Mouse (Mus musculus) hindbrain, postnatal 0 days (tissue): ENCODE measurements at regions not wholly inside any gene's neighbourhood (a gene's known extent, or its start where the extent isn't known, plus 50 kb on each side); places are given as distances from the start of the nearest gene placed in this dataset.
A peak's percentile ranks its signal among the peaks of the same experiment; 100 is the strongest.

Source experiments
- ATAC-seq: fragments of 200-750 bp; cut with Nextera tagmentation; 2 replicates; pipeline ENCODE4 v1.8.0; 2017; ENCODE audit warnings: mild to moderate bottlenecking, moderate TSS enrichment, moderate library complexity
- DNase-seq: peaks from one replicate; pipeline ENCODE4 v3.0.0-alpha.2; 2015; ENCODE audit warnings: low spot score
- H3K27ac ChIP-seq: fragments of 300-500 bp; sonication (generic); 2 replicates; pipeline ENCODE4 v1.5.1; 2014; ENCODE audit warnings: mild to moderate bottlenecking
- H3K27me3 ChIP-seq: fragments of 300-500 bp; sonication (generic); 2 replicates; pipeline ENCODE4 v1.6.1; 2014; ENCODE audit warnings: low read length, mixed read lengths; ENCODE audit not compliant: insufficient read depth
- H3K36me3 ChIP-seq: fragments of 300-500 bp; sonication (generic); 2 replicates; pipeline ENCODE4 v1.6.1; 2014; ENCODE audit warnings: low read length, mixed read lengths; ENCODE audit not compliant: insufficient read depth
- H3K4me1 ChIP-seq: fragments of 300-500 bp; sonication (generic); 2 replicates; pipeline ENCODE4 v1.6.1; 2014; ENCODE audit warnings: antibody characterized with exemption, low read length, mixed read lengths; ENCODE audit not compliant: insufficient read depth
- H3K4me2 ChIP-seq: fragments of 300-500 bp; sonication (generic); 2 replicates; pipeline ENCODE4 v1.6.1; 2014; ENCODE audit warnings: low read depth, mild to moderate bottlenecking, low read length, moderate library complexity, mixed read lengths
- H3K4me3 ChIP-seq: fragments of 300-500 bp; sonication (generic); 2 replicates; pipeline ENCODE4 v1.5.1; 2014; ENCODE audit warnings: low read length
- H3K9ac ChIP-seq: fragments of 300-500 bp; sonication (generic); replicated peaks from 2 replicates; pipeline ENCODE4 v1.6.1; 2014; ENCODE audit warnings: mild to moderate bottlenecking, low read length, moderate library complexity, mixed read lengths
- H3K9me3 ChIP-seq: fragments of 300-500 bp; sonication (generic); 2 replicates; pipeline ENCODE4 v1.6.1; 2016; ENCODE audit warnings: low read length, mixed read lengths
- CTCF ChIP-seq: IDR thresholded peaks from 2 replicates; pipeline ENCODE4 v1.5.1; 2016; ENCODE audit warnings: antibody characterized with exemption, control low read depth, low read depth
- WGBS: fragments of 180-500 bp; shearing (Covaris S2); extraction: QIAGEN DNeasy Blood & Tissue Kit; methylation state at CpG from one replicate; pipeline ENCODE4 v1.1.7; 2014; 5-methylcytosine and 5-hydroxymethylcytosine counted together

GRCm38 (mm10) chr9:24974021-24974741 lies 115.0 kb upstream of the Gm10181 start:
- peak overlapping the region; percentile 49 for H3K4me2 ChIP-seq
- no peak overlapping the region; the same call in 1 of the 2 replicates for H3K9ac ChIP-seq
- 5% methylated on average over 19 of the region's 19 CpGs for WGBS
- H3K9me3 ChIP-seq, result no peaks in the 10 kb centered on the region
- no peak overlapping the region for H3K27ac ChIP-seq
- no peak for TF ChIP-seq CTCF
- ATAC-seq, result peak; percentile 54; the same call in 1 of the 2 replicates
- no peak overlapping the region for H3K4me3 ChIP-seq
- DNase-seq, result peak; percentile 59
- H3K27me3 ChIP-seq, result no peaks in the 10 kb centered on the region
- H3K36me3 ChIP-seq, result no peaks in the 10 kb centered on the region
- peaks cover 5% of the 10 kb centered on the region; the same call in 1 of the 2 replicates for H3K4me1 ChIP-seq

GRCm38 (mm10) chr9:24982796-24983195 lies 106.4 kb upstream of the Gm10181 start:
- H3K4me1 ChIP-seq, result no peaks in the 10 kb centered on the region
- H3K27me3 ChIP-seq, result no peaks in the 10 kb centered on the region
- no peaks in the 10 kb centered on the region for H3K36me3 ChIP-seq
- WGBS, result 69% methylated on average over 3 of the region's 3 CpGs
- no peak overlapping the region for H3K4me3 ChIP-seq
- DNase-seq (no peak), ATAC-seq (no peak)
- no peak overlapping the region for H3K9ac ChIP-seq
- H3K27ac ChIP-seq, result no peak overlapping the region
- no peak overlapping the region for H3K4me2 ChIP-seq
- TF ChIP-seq CTCF, result no peak
- H3K9me3 ChIP-seq, result no peaks in the 10 kb centered on the region

GRCm38 (mm10) chr9:24994491-24994890 lies 94.7 kb upstream of the Gm10181 start:
- Histone ChIP-seq H3K27me3 (no peaks in the 10 kb centered on the region), H3K4me1 (no peaks in the 10 kb centered on the region), H3K9me3 (no peaks in the 10 kb centered on the region), H3K36me3 (no peaks in the 10 kb centered on the region), H3K4me3 (no peak overlapping the region), H3K27ac (no peak overlapping the region), H3K9ac (no peak overlapping the region), H3K4me2 (no peak overlapping the region)
- ATAC-seq, result no peak
- WGBS, result 66% methylated on average over 7 of the region's 7 CpGs
- no peak for DNase-seq
- no peak for TF ChIP-seq CTCF

- no peak overlapping the region for H3K4me2 ChIP-seq
- 77% methylated on average over 4 of the region's 4 CpGs for WGBS
- no peaks in the 10 kb centered on the region for H3K4me1 ChIP-seq
- H3K36me3 ChIP-seq, result no peaks in the 10 kb centered on the region
- no peak for ATAC-seq
- no peaks in the 10 kb centered on the region for H3K9me3 ChIP-seq
- H3K27me3 ChIP-seq, result no peaks in the 10 kb centered on the region
- DNase-seq, result no peak
- TF ChIP-seq CTCF, result no peak
- no peak overlapping the region for H3K4me3 ChIP-seq
- no peak overlapping the region for H3K9ac ChIP-seq
- H3K27ac ChIP-seq, result no peak overlapping the region
Measured at GRCm38 (mm10) chr9:25021095-25021691, 68.0 kb upstream of the Gm10181 start.

- H3K9ac ChIP-seq, result no peak overlapping the region
- no peaks in the 10 kb centered on the region for H3K36me3 ChIP-seq
- no peaks in the 10 kb centered on the region for H3K27me3 ChIP-seq
- TF ChIP-seq CTCF, result no peak
- no peak overlapping the region for H3K4me2 ChIP-seq
- H3K27ac ChIP-seq, result no peak overlapping the region
- no peak overlapping the region for H3K4me3 ChIP-seq
- ATAC-seq, result no peak
- no peaks in the 10 kb centered on the region for H3K9me3 ChIP-seq
- H3K4me1 ChIP-seq, result no peaks in the 10 kb centered on the region
- 86% methylated on average over 4 of the region's 4 CpGs for WGBS
- DNase-seq, result no peak
Measured at GRCm38 (mm10) chr9:25022439-25022838, 66.8 kb upstream of the Gm10181 start.

- Histone ChIP-seq H3K27ac (no peak overlapping the region), H3K36me3 (no peaks in the 10 kb centered on the region), H3K9me3 (no peaks in the 10 kb centered on the region), H3K4me1 (no peaks in the 10 kb centered on the region), H3K9ac (no peak overlapping the region), H3K27me3 (no peaks in the 10 kb centered on the region), H3K4me2 (no peak overlapping the region), H3K4me3 (no peak overlapping the region)
- 58% methylated on average over 4 of the region's 4 CpGs for WGBS
- ATAC-seq (no peak), DNase-seq (no peak)
- TF ChIP-seq CTCF, result no peak
Measured at GRCm38 (mm10) chr9:25024486-25024885, 64.7 kb upstream of the Gm10181 start.

- no peak overlapping the region for H3K27ac ChIP-seq
- WGBS, result 8% methylated on average over 8 of the region's 8 CpGs
- H3K4me1 ChIP-seq, result no peaks in the 10 kb centered on the region
- TF ChIP-seq CTCF, result peak; percentile 98
- H3K9me3 ChIP-seq, result no peaks in the 10 kb centered on the region
- no peak overlapping the region for H3K9ac ChIP-seq
- H3K36me3 ChIP-seq, result no peaks in the 10 kb centered on the region
- H3K27me3 ChIP-seq, result no peaks in the 10 kb centered on the region
- no peak overlapping the region for H3K4me3 ChIP-seq
- peak; percentile 86 for DNase-seq
- no peak overlapping the region for H3K4me2 ChIP-seq
- ATAC-seq, result 0 out of 2 replicates have a peak, but pooled peaks have one; percentile 29
Measured at GRCm38 (mm10) chr9:25027581-25027980, 61.6 kb upstream of the Gm10181 start.
